Mouse (Mus musculus) embryonic fibroblast, embryonic 13.5 days (primary cell): ENCODE data around the gene Gm42674.

Experiments used
- CTCF ChIP-seq: IDR thresholded peaks from 2 replicates; pipeline ENCODE4 v1.5.1; 2011; ENCODE audit warnings: mild to moderate bottlenecking, control low read depth, low read length, moderate library complexity, borderline replicate concordance; ENCODE audit not compliant: insufficient read depth
- POLR2A ChIP-seq: IDR thresholded peaks from 2 replicates; pipeline ENCODE4 v1.6.1; 2011; ENCODE audit warnings: low read depth, mild to moderate bottlenecking, control low read depth, low read length, moderate library complexity

GRCm38 (mm10) chr3:90638511-90639275, 37.0 kb downstream of the Gm42674 start:
- TF ChIP-seq CTCF: no peak
- TF ChIP-seq POLR2A: no peak
